Mouse (Mus musculus) stomach, postnatal 0 days (tissue): ENCODE results near the gene Pip4k2a.

Source experiments
- CTCF ChIP-seq: IDR thresholded peaks from 2 replicates; pipeline ENCODE4 v1.5.1; 2016; ENCODE audit warnings: antibody characterized with exemption, low read depth, mild to moderate bottlenecking, moderate library complexity
- EP300 ChIP-seq: optimal IDR thresholded peaks from 2 replicates; pipeline ENCODE3; 2016; ENCODE audit warnings: antibody characterized with exemption

DNA sequence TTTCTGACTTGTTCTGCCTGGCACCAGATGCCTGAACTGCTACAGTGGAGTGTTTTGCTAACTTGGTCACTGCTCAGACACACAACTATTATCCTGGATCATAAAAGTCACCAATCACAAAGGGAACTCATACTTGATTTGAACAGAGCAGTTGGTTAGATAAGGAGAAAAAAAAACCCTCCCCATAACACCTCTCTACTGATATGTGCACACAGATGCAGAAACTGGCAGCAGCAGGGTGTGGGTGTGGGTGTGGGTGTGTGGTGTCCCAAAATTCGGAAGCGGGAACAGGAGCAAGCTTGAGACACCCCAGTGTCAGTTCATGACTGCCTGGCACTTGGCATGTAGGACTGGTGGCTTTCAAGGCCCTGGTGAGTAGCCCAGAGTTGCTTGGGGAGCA, 130.9 kb downstream of the Pip4k2a start:
- TF ChIP-seq CTCF (no peak), EP300 (no peak)
